Comparison of ENCODE assay signal across 10 mouse cellular contexts in the genomic region with DNA sequence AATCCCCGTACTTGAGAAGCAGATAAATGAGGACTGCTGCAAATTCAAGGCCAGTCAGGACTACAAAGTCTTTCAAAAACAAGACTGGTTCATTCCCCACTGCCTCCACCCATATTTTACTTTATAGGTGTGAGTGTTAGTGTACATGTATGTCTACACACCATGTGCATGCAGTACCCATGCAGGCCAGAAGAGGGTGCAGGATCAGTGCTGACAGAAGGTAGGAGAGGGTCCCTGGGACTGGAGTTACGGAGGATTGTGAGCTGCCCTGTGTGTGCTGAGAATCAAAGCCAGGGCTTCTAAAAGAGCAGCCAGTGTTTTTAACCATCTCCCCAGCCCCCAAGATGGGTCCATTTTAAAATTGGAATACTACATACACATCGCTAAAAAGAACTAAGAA. TPM values are rescaled to one million over a fixed set of nuclear protein-coding genes. Genes with fewer than 3 reads are reported as not detected.
DNase-seq lines count a peak whose midpoint lies in the region; ATAC-seq and TF ChIP-seq lines count a peak whose summit lies in the region.
"Had no signal": no experiment of that assay in that cellular context is flagged by ENCODE, and none has a peak within 500 bp of the region (broad histone marks: within the 10 kb centered on the region; RNA-seq: fewer than 3 reads in every experiment).

No protein-coding gene starts in this region.

- peaks cover 19% of the 10 kb centered on the region for H3K36me3 ChIP-seq in intestine, postnatal 0 days (ENCODE audit: control insufficient read depth, insufficient read depth)
- H3K36me3 ChIP-seq in intestine, embryonic 15.5 days, result peaks cover 9% of the 10 kb centered on the region

- H3K9ac ChIP-seq in intestine, postnatal 0 days (ENCODE audit: low read depth, low read length), result no peak overlapping the region
- H3K9ac ChIP-seq in intestine, embryonic 15.5 days, result no peak overlapping the region
- H3K9ac ChIP-seq: heart, embryonic 13.5 days; liver, embryonic 15.5 days had no signal

- no peaks in the 10 kb centered on the region for H3K4me1 ChIP-seq in intestine, postnatal 0 days (replicated peaks; ENCODE audit: control insufficient read depth, insufficient read depth, low read length)
- no peaks in the 10 kb centered on the region for H3K4me1 ChIP-seq in intestine, embryonic 15.5 days (replicated peaks)
- H3K4me1 ChIP-seq: heart, embryonic 13.5 days had no signal

- ATAC-seq in intestine, postnatal 0 days, result no peak
- ATAC-seq in intestine, embryonic 15.5 days, result no peak

- WGBS in intestine, postnatal 0 days, result 82% methylated on average over 3 of the region's 3 CpGs
- WGBS in intestine, embryonic 15.5 days, result 78% methylated on average over 3 of the region's 3 CpGs

- no peak overlapping the region for H3K4me2 ChIP-seq in intestine, postnatal 0 days (replicated peaks; ENCODE audit: low read depth)
- H3K4me2 ChIP-seq in intestine, embryonic 15.5 days (replicated peaks), result no peak overlapping the region
- H3K4me2 ChIP-seq: heart, embryonic 13.5 days; liver, embryonic 15.5 days had no signal

- H3K4me3 ChIP-seq in intestine, postnatal 0 days (ENCODE audit: low read depth, low read length), result no peak overlapping the region
- H3K4me3 ChIP-seq in intestine, embryonic 15.5 days (replicated peaks), result no peak overlapping the region
- H3K4me3 ChIP-seq: heart, embryonic 13.5 days; liver, embryonic 15.5 days had no signal

- intact Hi-C loops in gastrocnemius, postnatal 14 days (cut with DNase I; ENCODE audit: low total_unique reads), result loop anchor here (5.0 kb wide), 2 partner anchors 37 to 257 kb away; no protein-coding TSS in a partner anchor

- H3K27ac ChIP-seq in intestine, postnatal 0 days (ENCODE audit: low read depth, low read length), result no peak overlapping the region
- H3K27ac ChIP-seq in intestine, embryonic 15.5 days, result no peak overlapping the region
- H3K27ac ChIP-seq: heart, embryonic 13.5 days; liver, embryonic 15.5 days had no signal

- no peaks in the 10 kb centered on the region for H3K9me3 ChIP-seq in intestine, postnatal 0 days (ENCODE audit: control insufficient read depth)
- no peaks in the 10 kb centered on the region for H3K9me3 ChIP-seq in intestine, embryonic 15.5 days
- H3K9me3 ChIP-seq: liver, embryonic 15.5 days had no signal

- DNase-seq in B cell, adult 2 months, result peak; percentile 77 to 80
- DNase-seq in NIH3T3 (ENCODE audit: low read depth), result peak; percentile 44
- peak; percentile 61 for DNase-seq in lung, postnatal 36 days
- DNase-seq in adipocyte (ENCODE audit: low spot score), result no peak
- DNase-seq in left cerebral cortex, adult 18-20 months (ENCODE audit: low spot score in 2 of 2), result no peak
- no peak for DNase-seq in gastrocnemius, postnatal 14 days

- peak; percentile 72 for TF ChIP-seq CTCF in intestine, postnatal 0 days (IDR thresholded peaks at IDR 0.05; ENCODE audit: low read depth)

- no peaks in the 10 kb centered on the region for H3K27me3 ChIP-seq in intestine, postnatal 0 days (replicated peaks; ENCODE audit: control insufficient read depth, insufficient read depth, low read length)
- no peaks in the 10 kb centered on the region for H3K27me3 ChIP-seq in intestine, embryonic 15.5 days (replicated peaks)
- H3K27me3 ChIP-seq: heart, embryonic 13.5 days had no signal

RNA-seq across cellular contexts. Expression of a gene that starts 8.4 kb away (rescaled TPM):
- polyA plus RNA-seq in intestine, postnatal 0 days (2015; fragmentation: Nextera tagmentation; extraction: Ambion mirVana), result 173 and 174 TPM in 2 replicates
- polyA plus RNA-seq in intestine, embryonic 15.5 days (2015; fragmentation: Nextera tagmentation; extraction: Ambion mirVana), result 268 and 270 TPM in 2 replicates
- 100 to 1,000 TPM; 259 to 266 TPM for total RNA-seq in left cerebral cortex, adult 18-20 months (2021)
- 100 to 1,000 TPM; 158 to 180 TPM for total RNA-seq in gastrocnemius, postnatal 14 days (2021)

RNA-seq across cellular contexts. Expression of a gene that starts 21.0 kb away (rescaled TPM):
- polyA plus RNA-seq in intestine, postnatal 0 days (2015; fragmentation: Nextera tagmentation; extraction: Ambion mirVana), result 8.8 and 10.0 TPM in 2 replicates
- polyA plus RNA-seq in intestine, embryonic 15.5 days (2015; fragmentation: Nextera tagmentation; extraction: Ambion mirVana), result 0.40 and 7.2 TPM in 2 replicates
- total RNA-seq in left cerebral cortex, adult 18-20 months (2021), result 10 to 100 TPM; 32.2 to 33.5 TPM
- 10 to 100 TPM; 10.3 to 12.3 TPM for total RNA-seq in gastrocnemius, postnatal 14 days (2021)

RNA-seq across cellular contexts. Expression of a gene that starts 48.4 kb away (rescaled TPM):
- polyA plus RNA-seq in intestine, postnatal 0 days (2015; fragmentation: Nextera tagmentation; extraction: Ambion mirVana), result 49.8 and 52.6 TPM in 2 replicates
- polyA plus RNA-seq in intestine, embryonic 15.5 days (2015; fragmentation: Nextera tagmentation; extraction: Ambion mirVana), result 22.5 and 24.3 TPM in 2 replicates
- total RNA-seq in left cerebral cortex, adult 18-20 months (2021), result 10 to 100 TPM; 15.9 to 17.3 TPM
- 100 to 1,000 TPM in 1 of 2 experiments, 10 to 100 TPM in 1; 66.9 to 120 TPM for total RNA-seq in gastrocnemius, postnatal 14 days (2021)

RNA-seq across cellular contexts. Expression of a gene that starts 49.3 kb away (rescaled TPM):
- 25.0 and 26.8 TPM in 2 replicates for polyA plus RNA-seq in intestine, postnatal 0 days (2015; fragmentation: Nextera tagmentation; extraction: Ambion mirVana)
- 35.1 and 38.6 TPM in 2 replicates for polyA plus RNA-seq in intestine, embryonic 15.5 days (2015; fragmentation: Nextera tagmentation; extraction: Ambion mirVana)
- 10 to 100 TPM; 43.3 to 44.4 TPM for total RNA-seq in left cerebral cortex, adult 18-20 months (2021)
- 10 to 100 TPM; 18.1 to 22.8 TPM for total RNA-seq in gastrocnemius, postnatal 14 days (2021)

Comparison
In these comparisons a context has a peak if more than half of its experiments do, and no peak if none do; other contexts are left out.
1. DNase-seq: peak in B cell, adult 2 months (2 of 2), NIH3T3 (single experiment) and lung, postnatal 36 days (single experiment); none in adipocyte (single experiment), left cerebral cortex, adult 18-20 months (0 of 2) and gastrocnemius, postnatal 14 days (single experiment).